Mouse (Mus musculus) forebrain, embryonic 12.5 days (tissue): ENCODE measurements around the gene Gm29110. TPM values are rescaled to one million over a fixed set of nuclear protein-coding genes. Genes with fewer than 3 reads are reported as not detected.
"Not testable (repeated sequence)": the region's sequence is repeated elsewhere in the genome, so short reads cannot be mapped to it uniquely, and the experiment has no call there.

Experiments
- ATAC-seq: fragments of 200-750 bp; cut with Nextera tagmentation; 2 replicates; pipeline ENCODE4 v1.8.0; 2017; ENCODE audit warnings: moderate TSS enrichment; ENCODE audit not compliant: low FRiP score
- H3K27ac ChIP-seq: fragments of 300-500 bp; sonication (generic); 2 replicates; pipeline ENCODE4 v1.5.1; 2016; ENCODE audit warnings: mild to moderate bottlenecking
- H3K27me3 ChIP-seq: fragments of 300-500 bp; sonication (generic); 2 replicates; pipeline ENCODE4 v1.6.1; 2016; ENCODE audit warnings: mild to moderate bottlenecking
- H3K36me3 ChIP-seq: fragments of 300-500 bp; sonication (generic); replicated peaks from 2 replicates; pipeline ENCODE4 v1.6.1; 2016; ENCODE audit warnings: mild to moderate bottlenecking
- H3K4me1 ChIP-seq: fragments of 300-500 bp; sonication (generic); 2 replicates; pipeline ENCODE4 v1.6.1; 2016
- H3K4me2 ChIP-seq: fragments of 300-500 bp; sonication (generic); 2 replicates; pipeline ENCODE4 v1.6.1; 2016; ENCODE audit warnings: mild to moderate bottlenecking, moderate library complexity
- H3K4me3 ChIP-seq: fragments of 300-500 bp; sonication (generic); replicated peaks from 2 replicates; pipeline ENCODE4 v1.5.1; 2016; ENCODE audit warnings: mild to moderate bottlenecking
- H3K9ac ChIP-seq: fragments of 300-500 bp; sonication (generic); 2 replicates; pipeline ENCODE4 v1.6.1; 2016; ENCODE audit warnings: mild to moderate bottlenecking
- H3K9me3 ChIP-seq: fragments of 300-500 bp; sonication (generic); 2 replicates; pipeline ENCODE4 v1.6.1; 2016
- WGBS: fragments of 180-500 bp; shearing (Covaris S2); methylation state at CpG from one replicate; pipeline ENCODE4 v1.1.7; 2016; 5-methylcytosine and 5-hydroxymethylcytosine counted together
- polyA plus RNA-seq: library from polyadenylated mRNA; unstranded; fragments of >200 nt; fragmentation: Nextera tagmentation; extraction: Ambion mirVana; gene quantifications from 2 replicates; pipeline ENCODE4 v1.2.1, GENCODE M21; 2016

The Gm29110 gene
- polyA plus RNA-seq: not detected in 2 replicates

GRCm38 (mm10) chrY:74470231-74470630, at the start of gene Gm29110:
TSS of gene Gm29110 (plus strand) at chrY:74470531.
- H3K27ac ChIP-seq, ATAC-seq: not testable (repeated sequence)

More at GRCm38 (mm10) chrY:74470231-74470630, at the start of gene Gm29110:
- H3K4me2 ChIP-seq, H3K27me3 ChIP-seq, H3K4me3 ChIP-seq, H3K4me1 ChIP-seq, H3K9me3 ChIP-seq, H3K36me3 ChIP-seq, H3K9ac ChIP-seq: not testable (repeated sequence)
- 40% methylated on average over 1 of the region's 6 CpGs for WGBS

Other genes starting within 250 kb of the Gm29110 start
- gene Gm21913, start 153.4 kb downstream of the Gm29110 start, polyA plus RNA-seq: not detected in 2 replicates